Mouse (Mus musculus) layer of hippocampus, adult 2 months (tissue): Measurements from ENCODE around the gene Krtap4-13. TPM values are rescaled to one million over a fixed set of nuclear protein-coding genes. Genes with fewer than 3 reads are reported as not detected.
"Not testable (repeated sequence)": the region's sequence is repeated elsewhere in the genome, so short reads cannot be mapped to it uniquely, and the experiment has no call there.

ENCODE experiments used
- DNase-seq, 2 experiments: peaks; one replicate each; pipeline ENCODE4 v3.0.0; 2022; ENCODE audit warnings: low spot score in 2 of 2
- H3K27ac ChIP-seq: fragments of 200-600 bp; 2 replicates; pipeline ENCODE4 v1.8.1; 2022
- H3K4me3 ChIP-seq: fragments of 200-600 bp; 2 replicates; pipeline ENCODE4 v1.8.1; 2022; ENCODE audit warnings: mild to moderate bottlenecking
- CTCF ChIP-seq: fragments of 200-600 bp; conservative IDR thresholded peaks from 2 replicates; pipeline ENCODE4 v1.8.1; 2022; ENCODE audit warnings: antibody characterized with exemption, mild to moderate bottlenecking, moderate library complexity
- long read RNA-seq, 2 experiments: library from polyadenylated mRNA; stranded (forward); transcript quantifications; one replicate each; pipeline ENCODE4 v2.0.0; 2021; ENCODE audit warnings: borderline mapping rate in 2 of 2
- total RNA-seq, 2 experiments: library from RNA; stranded (reverse); gene quantifications; 2 replicates each; pipeline ENCODE4 v1.2.3; 2021

The Krtap4-13 gene
- not detected for total RNA-seq
- long read RNA-seq, experiment 1, result 0 reads
- long read RNA-seq, experiment 2, result 0 reads

- not testable (repeated sequence) for DNase-seq, H3K27ac ChIP-seq, H3K4me3 ChIP-seq
These were observed at the start of gene Krtap4-13 for GRCm38 (mm10) chr11:99809792-99810191. TSS of gene Krtap4-13 (minus strand) at chr11:99809892.

GRCm38 (mm10) chr11:99858761-99859160 lies 49.1 kb upstream of the Krtap4-13 start:
- no peak for TF ChIP-seq CTCF
- DNase-seq, result no peak
- Histone ChIP-seq H3K4me3 (no peak overlapping the region), H3K27ac (no peak overlapping the region)

GRCm38 (mm10) chr11:99857617-99858016 lies 47.9 kb upstream of the Krtap4-13 start, which contains the start of gene Gm11568:
TSS of gene Gm11568 (plus strand) at chr11:99857917.
- Histone ChIP-seq H3K4me3 (no peak within 1 kb of the TSS), H3K27ac (no peak within 1 kb of the TSS)
- DNase-seq, result no peak
- no peak for TF ChIP-seq CTCF

- H3K27ac ChIP-seq, result no peak overlapping the region
- no peak for DNase-seq
- no peak overlapping the region for H3K4me3 ChIP-seq
- peak; percentile 56 for TF ChIP-seq CTCF
These were observed 44.4 kb upstream of the Krtap4-13 start for GRCm38 (mm10) chr11:99854121-99854520.

GRCm38 (mm10) chr11:99851508-99851907 lies 41.8 kb upstream of the Krtap4-13 start, which contains the start of gene Krtap4-16:
TSS of gene Krtap4-16 (minus strand) at chr11:99851608.
- no peak for TF ChIP-seq CTCF

GRCm38 (mm10) chr11:99846746-99847145 lies 37.1 kb upstream of the Krtap4-13 start:
- Histone ChIP-seq H3K27ac (no peak overlapping the region), H3K4me3 (no peak overlapping the region)
- no peak for DNase-seq
- TF ChIP-seq CTCF, result no peak

More at GRCm38 (mm10) chr11:99851508-99851907, 41.8 kb upstream of the Krtap4-13 start, which contains the start of gene Krtap4-16:
- DNase-seq, result no peak
- Histone ChIP-seq H3K27ac (no peak within 1 kb of the TSS), H3K4me3 (no peak within 1 kb of the TSS)

- TF ChIP-seq CTCF, result no peak
- DNase-seq, result no peak
- H3K4me3 ChIP-seq, result no peak overlapping the region
- no peak overlapping the region for H3K27ac ChIP-seq
These were observed 32.5 kb upstream of the Krtap4-13 start for GRCm38 (mm10) chr11:99842185-99842584.

GRCm38 (mm10) chr11:99837966-99838365 lies 28.3 kb upstream of the Krtap4-13 start, which contains the start of gene 2300003K06Rik:
TSS of gene 2300003K06Rik (minus strand) at chr11:99838066.
- Histone ChIP-seq H3K27ac (no peak within 1 kb of the TSS), H3K4me3 (no peak within 1 kb of the TSS)
- no peak for DNase-seq
- TF ChIP-seq CTCF, result no peak

- H3K4me3 ChIP-seq, DNase-seq, H3K27ac ChIP-seq: not testable (repeated sequence)
These were observed 5.9 kb upstream of the Krtap4-13 start, which contains the start of gene Gm11564 for GRCm38 (mm10) chr11:99815566-99815965. TSS of gene Gm11564 (minus strand) at chr11:99815666.

GRCm38 (mm10) chr11:99804346-99804745 lies 5.3 kb downstream of the Krtap4-13 start, which contains the start of gene Gm11554:
TSS of gene Gm11554 (minus strand) at chr11:99804446.
- H3K4me3 ChIP-seq, DNase-seq: not testable (repeated sequence)

GRCm38 (mm10) chr11:99798832-99799231 lies 10.9 kb downstream of the Krtap4-13 start, which contains the start of gene Gm11569:
TSS of gene Gm11569 (minus strand) at chr11:99798932.
- DNase-seq, result not testable (repeated sequence)

More at GRCm38 (mm10) chr11:99804346-99804745, 5.3 kb downstream of the Krtap4-13 start, which contains the start of gene Gm11554:
- not testable (repeated sequence) for H3K27ac ChIP-seq

GRCm38 (mm10) chr11:99793367-99793766 lies 16.3 kb downstream of the Krtap4-13 start, which contains the start of gene Gm11596:
TSS of gene Gm11596 (minus strand) at chr11:99793467.
- no peak for DNase-seq
- Histone ChIP-seq H3K27ac (no peak within 1 kb of the TSS), H3K4me3 (no peak within 1 kb of the TSS)
- no peak for TF ChIP-seq CTCF

More at GRCm38 (mm10) chr11:99798832-99799231, 10.9 kb downstream of the Krtap4-13 start, which contains the start of gene Gm11569:
- H3K4me3 ChIP-seq, H3K27ac ChIP-seq: not testable (repeated sequence)

- not testable (repeated sequence) for H3K27ac ChIP-seq, H3K4me3 ChIP-seq, DNase-seq
These were observed 24.8 kb downstream of the Krtap4-13 start, which contains the start of gene Krtap4-9 for GRCm38 (mm10) chr11:99784900-99785299. TSS of gene Krtap4-9 (plus strand) at chr11:99785200.

GRCm38 (mm10) chr11:99780604-99781003 lies 29.1 kb downstream of the Krtap4-13 start, which contains the start of gene Krtap4-8:
TSS of gene Krtap4-8 (minus strand) at chr11:99780704.
- TF ChIP-seq CTCF, result no peak
- H3K27ac ChIP-seq, result no peak within 1 kb of the TSS
- no peak within 1 kb of the TSS for H3K4me3 ChIP-seq
- no peak for DNase-seq
